In the genomic region with DNA sequence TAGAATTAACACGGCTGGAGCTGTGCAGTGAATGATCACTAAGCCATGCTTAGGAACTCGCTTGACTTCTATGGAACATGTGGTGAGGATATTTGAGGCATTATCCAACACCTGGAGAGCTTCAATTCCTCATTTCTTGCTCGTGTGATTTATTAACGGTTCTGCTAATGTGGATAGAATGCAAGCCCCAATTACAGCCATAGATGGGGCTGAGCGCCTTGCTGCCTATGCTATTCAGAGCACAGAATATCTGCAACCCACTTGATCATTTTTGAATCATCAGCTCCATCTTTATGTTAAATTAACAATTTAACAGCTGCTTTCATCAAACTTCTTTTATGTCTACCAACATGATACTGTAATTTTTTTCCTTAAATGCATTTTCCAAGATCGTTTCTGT, we compare ENCODE assay signal across 17 mouse cellular contexts.
DNase-seq lines count a peak whose midpoint lies in the region; ATAC-seq and TF ChIP-seq lines count a peak whose summit lies in the region.
"Had no signal": no experiment of that assay in that cellular context is flagged by ENCODE, and none has a peak within 500 bp of the region (broad histone marks: within the 10 kb centered on the region; RNA-seq: fewer than 3 reads in every experiment).

No protein-coding gene starts in this region.

- no peak overlapping the region for H3K4me3 ChIP-seq in hindbrain, postnatal 0 days (ENCODE audit: low read length)
- H3K4me3 ChIP-seq in hindbrain, embryonic 12.5 days, result no peak overlapping the region
- no peak overlapping the region for H3K4me3 ChIP-seq in forebrain, embryonic 16.5 days (replicated peaks; ENCODE audit: low read length)
- H3K4me3 ChIP-seq: embryonic facial prominence, embryonic 12.5 days; heart, adult 2 months; heart, embryonic 13.5 days; intestine, embryonic 15.5 days had no signal

- H3K9me3 ChIP-seq in hindbrain, postnatal 0 days (ENCODE audit: low read length), result no peaks in the 10 kb centered on the region
- no peaks in the 10 kb centered on the region for H3K9me3 ChIP-seq in hindbrain, embryonic 12.5 days (replicated peaks)
- no peaks in the 10 kb centered on the region for H3K9me3 ChIP-seq in forebrain, embryonic 16.5 days (ENCODE audit: control insufficient read depth, low read length)
- H3K9me3 ChIP-seq: embryonic facial prominence, embryonic 12.5 days; heart, embryonic 13.5 days; intestine, embryonic 15.5 days had no signal

- no peaks in the 10 kb centered on the region for H3K36me3 ChIP-seq in hindbrain, postnatal 0 days (ENCODE audit: insufficient read depth, low read length)
- no peaks in the 10 kb centered on the region for H3K36me3 ChIP-seq in hindbrain, embryonic 12.5 days
- H3K36me3 ChIP-seq in forebrain, embryonic 16.5 days (ENCODE audit: control insufficient read depth, insufficient read depth), result no peaks in the 10 kb centered on the region
- H3K36me3 ChIP-seq: embryonic facial prominence, embryonic 12.5 days; heart, embryonic 13.5 days; intestine, embryonic 15.5 days had no signal

- WGBS in hindbrain, postnatal 0 days, result 69% methylated on average over 6 of the region's 6 CpGs
- WGBS in hindbrain, embryonic 12.5 days, result 77% methylated on average over 6 of the region's 6 CpGs
- WGBS in forebrain, embryonic 16.5 days, result 64% methylated on average over 6 of the region's 6 CpGs

- ATAC-seq in hindbrain, postnatal 0 days, result no peak
- no peak for ATAC-seq in hindbrain, embryonic 12.5 days (ENCODE audit: low FRiP score)
- ATAC-seq in forebrain, embryonic 16.5 days, result peak; percentile 54; the same call in 1 of the 2 replicates
- ATAC-seq: intestine, embryonic 15.5 days had no signal

- no peak overlapping the region for H3K9ac ChIP-seq in hindbrain, postnatal 0 days (replicated peaks; ENCODE audit: low read length)
- H3K9ac ChIP-seq in hindbrain, embryonic 12.5 days, result no peak overlapping the region
- H3K9ac ChIP-seq in forebrain, embryonic 16.5 days (replicated peaks; ENCODE audit: low read depth, low read length), result no peak overlapping the region
- H3K9ac ChIP-seq: embryonic facial prominence, embryonic 12.5 days; heart, embryonic 13.5 days; intestine, embryonic 15.5 days had no signal

- intact Hi-C loops in heart, postnatal 36 days (cut with DNase I), result no loop called here

- H3K27me3 ChIP-seq in hindbrain, postnatal 0 days (ENCODE audit: insufficient read depth, low read length), result no peaks in the 10 kb centered on the region
- no peaks in the 10 kb centered on the region for H3K27me3 ChIP-seq in hindbrain, embryonic 12.5 days
- no peaks in the 10 kb centered on the region for H3K27me3 ChIP-seq in forebrain, embryonic 16.5 days (replicated peaks; ENCODE audit: control insufficient read depth, insufficient read depth, low read length)
- H3K27me3 ChIP-seq: embryonic facial prominence, embryonic 12.5 days; heart, embryonic 13.5 days; intestine, embryonic 15.5 days had no signal

- H3K27ac ChIP-seq in hindbrain, postnatal 0 days, result no peak overlapping the region
- H3K27ac ChIP-seq in hindbrain, embryonic 12.5 days, result no peak overlapping the region
- peak overlapping the region; percentile 35; the same call in 1 of the 2 replicates for H3K27ac ChIP-seq in forebrain, embryonic 16.5 days (ENCODE audit: low read length)
- H3K27ac ChIP-seq: embryonic facial prominence, embryonic 12.5 days; heart, adult 2 months; heart, embryonic 13.5 days; intestine, embryonic 15.5 days had no signal

- 0 out of 2 replicates have a peak, but pooled peaks have one; percentile 3 for TF ChIP-seq CTCF in hindbrain, postnatal 0 days (IDR thresholded peaks at IDR 0.05; ENCODE audit: low read depth)

- no peak overlapping the region for H3K4me2 ChIP-seq in hindbrain, postnatal 0 days (ENCODE audit: low read depth, low read length)
- no peak overlapping the region for H3K4me2 ChIP-seq in hindbrain, embryonic 12.5 days (replicated peaks)
- H3K4me2 ChIP-seq in forebrain, embryonic 16.5 days (ENCODE audit: low read length), result no peak overlapping the region
- H3K4me2 ChIP-seq: embryonic facial prominence, embryonic 12.5 days; heart, embryonic 13.5 days; intestine, embryonic 15.5 days had no signal

- peak; percentile 34 for DNase-seq in heart, adult 11 months
- DNase-seq in heart, postnatal 36 days, result no peak
- no peak for DNase-seq in hindbrain, postnatal 0 days (ENCODE audit: low spot score)
- no peak for DNase-seq in cerebellum, postnatal 10 days
- DNase-seq: adrenal gland, adult 2 months; adrenal gland, postnatal 36 days; cerebellum, adult 11 months; cerebellum, adult 8-10 months; cerebellum, postnatal 25 days; heart, adult 2 months; heart, postnatal 4 days; kidney, adult 18-20 months had no signal

- no peaks in the 10 kb centered on the region for H3K4me1 ChIP-seq in hindbrain, postnatal 0 days (ENCODE audit: insufficient read depth, low read length)
- H3K4me1 ChIP-seq in hindbrain, embryonic 12.5 days, result peaks cover 4% of the 10 kb centered on the region; the same call in 1 of the 2 replicates
- H3K4me1 ChIP-seq in forebrain, embryonic 16.5 days (replicated peaks; ENCODE audit: control insufficient read depth, insufficient read depth, low read length), result peaks cover 4% of the 10 kb centered on the region
- H3K4me1 ChIP-seq: embryonic facial prominence, embryonic 12.5 days; heart, embryonic 13.5 days; intestine, embryonic 15.5 days had no signal
